Mouse (Mus musculus): ENCODE measurements at regions not wholly inside any gene's neighbourhood (a gene's known extent, or its start where the extent isn't known, plus 50 kb on each side); places are given as distances from the start of the nearest gene placed in this dataset.

DNA sequence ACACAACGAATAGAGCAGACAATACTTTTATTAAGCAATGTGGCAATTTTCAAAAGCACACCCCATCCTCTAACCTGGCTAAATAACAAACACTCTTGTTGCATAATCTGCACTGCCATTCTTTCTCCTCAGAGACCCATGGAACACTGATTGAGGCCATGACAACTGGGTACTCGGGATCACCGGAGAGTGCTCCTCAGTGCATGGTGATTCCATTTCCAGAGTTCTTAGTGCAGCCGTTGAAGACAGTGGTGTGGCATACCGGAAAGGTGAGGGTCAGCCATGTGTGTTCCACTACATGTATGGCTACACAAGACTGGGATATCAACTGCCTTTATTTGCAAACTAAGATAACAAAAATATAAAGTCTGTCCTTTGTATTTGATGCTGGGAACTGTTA lies 264.4 kb downstream of the Btg1 start:
- Histone ChIP-seq H3K27me3 (ENCODE audit: insufficient read depth, low read length) (no peaks in the 10 kb centered on the region), H3K4me3 (ENCODE audit: low read depth, low read length) (no peak overlapping the region), H3K27ac (ENCODE audit: low read depth, low read length) (no peak overlapping the region), H3K9me3 (ENCODE audit: low read length) (no peaks in the 10 kb centered on the region), H3K4me2 (ENCODE audit: low read depth, low read length, poor library complexity, severe bottlenecking) (no peak overlapping the region), H3K36me3 (ENCODE audit: insufficient read depth, low read length) (no peaks in the 10 kb centered on the region), H3K4me1 (ENCODE audit: insufficient read depth, low read length) (no peaks in the 10 kb centered on the region), H3K9ac (replicated peaks; ENCODE audit: low read length, poor library complexity, severe bottlenecking) (no peak overlapping the region)
- WGBS: 52% methylated on average over 5 of the region's 5 CpGs
- no peak for ATAC-seq (ENCODE audit: low FRiP score)
- TF ChIP-seq CTCF (IDR thresholded peaks at IDR 0.05): no peak
- DNase-seq (ENCODE audit: low spot score): no peak

DNA sequence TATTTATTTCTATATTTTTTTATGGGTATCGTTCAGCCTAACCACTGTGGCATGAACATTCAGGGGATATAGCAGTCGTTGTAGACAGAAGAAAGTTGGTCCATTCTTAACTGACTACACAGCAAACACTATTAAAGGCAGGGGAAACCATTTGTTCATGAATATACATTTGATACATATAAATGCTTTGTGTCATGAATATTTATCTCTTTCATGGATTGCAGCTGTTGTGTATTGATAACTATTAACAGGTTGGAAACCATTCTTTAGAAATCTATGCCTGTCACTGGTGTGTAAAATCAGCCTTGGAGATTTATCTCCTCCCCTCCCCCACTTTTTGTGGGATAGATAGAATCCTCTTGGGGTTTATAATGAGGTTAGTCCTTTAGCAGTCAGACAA lies 264.9 kb downstream of the Btg1 start:
- TF ChIP-seq CTCF (IDR thresholded peaks at IDR 0.05): no peak
- Histone ChIP-seq H3K4me3 (ENCODE audit: low read depth, low read length) (no peak overlapping the region), H3K27ac (ENCODE audit: low read depth, low read length) (no peak overlapping the region), H3K9ac (replicated peaks; ENCODE audit: low read length, poor library complexity, severe bottlenecking) (no peak overlapping the region), H3K4me1 (ENCODE audit: insufficient read depth, low read length) (no peaks in the 10 kb centered on the region), H3K36me3 (ENCODE audit: insufficient read depth, low read length) (no peaks in the 10 kb centered on the region), H3K4me2 (ENCODE audit: low read depth, low read length, poor library complexity, severe bottlenecking) (no peak overlapping the region), H3K9me3 (ENCODE audit: low read length) (no peaks in the 10 kb centered on the region), H3K27me3 (ENCODE audit: insufficient read depth, low read length) (no peaks in the 10 kb centered on the region)
- ATAC-seq (ENCODE audit: low FRiP score) (no peak), DNase-seq (ENCODE audit: low spot score) (no peak)
- 19% methylated on average over 2 of the region's 2 CpGs for WGBS

DNA sequence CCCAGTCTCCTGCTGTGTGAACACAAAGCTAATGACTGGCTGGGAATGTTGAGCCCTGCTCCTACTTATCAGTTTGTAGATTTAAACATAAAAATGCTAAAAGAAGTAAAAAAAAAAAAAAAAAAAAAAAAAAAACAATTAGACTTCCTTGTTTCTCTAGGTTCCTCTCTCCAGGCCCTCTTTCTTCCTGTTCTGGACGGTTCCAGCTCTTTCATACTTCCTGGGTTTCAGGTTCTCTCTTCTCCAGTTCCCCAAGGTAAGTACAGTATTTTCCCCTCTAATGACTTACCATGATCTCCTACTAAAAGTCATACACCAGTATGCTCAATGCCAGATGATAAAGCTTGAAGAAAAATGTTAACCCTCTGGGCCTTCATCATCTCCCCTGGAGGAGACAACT lies 284.3 kb downstream of the Btg1 start:
- H3K4me1 ChIP-seq (ENCODE audit: insufficient read depth, low read length): no peaks in the 10 kb centered on the region
- ATAC-seq (ENCODE audit: low FRiP score): no peak
- H3K27me3 ChIP-seq (ENCODE audit: insufficient read depth, low read length): no peaks in the 10 kb centered on the region
- DNase-seq (ENCODE audit: low spot score): no peak
- no peaks in the 10 kb centered on the region for H3K36me3 ChIP-seq (ENCODE audit: insufficient read depth, low read length)
- no peaks in the 10 kb centered on the region for H3K9me3 ChIP-seq (ENCODE audit: low read length)
- H3K4me3 ChIP-seq (ENCODE audit: low read depth, low read length): no peak overlapping the region
- 79% methylated on average over 1 of the region's 1 CpGs for WGBS
- TF ChIP-seq CTCF (IDR thresholded peaks at IDR 0.05): no peak
- no peak overlapping the region for H3K27ac ChIP-seq (ENCODE audit: low read depth, low read length)
- H3K4me2 ChIP-seq (ENCODE audit: low read depth, low read length, poor library complexity, severe bottlenecking): no peak overlapping the region
- H3K9ac ChIP-seq (replicated peaks; ENCODE audit: low read length, poor library complexity, severe bottlenecking): no peak overlapping the region

DNA sequence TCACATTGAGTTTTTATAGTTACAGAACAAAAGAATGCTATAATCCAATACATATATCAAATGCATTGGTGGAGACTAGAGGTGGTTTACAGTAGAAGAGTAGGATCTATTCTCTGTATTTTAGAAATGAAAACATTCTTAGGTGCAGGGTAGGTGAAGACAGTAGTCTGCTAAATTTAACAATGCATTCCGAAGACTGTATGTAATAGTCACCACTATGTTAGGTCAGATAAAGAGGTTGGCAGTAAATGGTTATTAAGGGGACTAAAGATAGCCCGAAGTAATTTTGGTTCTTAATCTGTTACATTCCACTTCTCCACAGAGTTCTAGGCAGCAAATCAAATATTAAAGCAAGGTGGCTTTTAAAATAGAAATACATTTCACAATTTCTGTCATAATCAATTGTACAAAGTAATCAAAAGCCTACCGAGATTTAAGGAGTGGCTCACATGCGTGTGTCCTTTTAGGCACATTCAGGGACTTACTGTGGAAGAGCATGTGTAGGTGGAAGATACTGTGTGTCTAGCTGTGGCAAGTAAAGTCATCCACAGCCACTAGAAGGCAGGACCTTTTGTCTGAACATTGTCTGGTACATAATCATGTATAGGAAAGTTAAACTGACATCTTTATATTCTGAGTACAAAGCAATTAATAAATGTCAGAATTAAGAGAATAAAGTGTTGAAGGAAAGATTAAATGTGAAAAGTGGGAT lies 288.4 kb downstream of the Btg1 start:
- H3K4me3 ChIP-seq (ENCODE audit: low read depth, low read length): no peak overlapping the region
- no peaks in the 10 kb centered on the region for H3K27me3 ChIP-seq (ENCODE audit: insufficient read depth, low read length)
- TF ChIP-seq CTCF (IDR thresholded peaks at IDR 0.05): no peak
- no peaks in the 10 kb centered on the region for H3K36me3 ChIP-seq (ENCODE audit: insufficient read depth, low read length)
- no peak overlapping the region for H3K4me2 ChIP-seq (ENCODE audit: low read depth, low read length, poor library complexity, severe bottlenecking)
- DNase-seq (ENCODE audit: low spot score) (no peak), ATAC-seq (ENCODE audit: low FRiP score) (no peak)
- no peak overlapping the region for H3K9ac ChIP-seq (replicated peaks; ENCODE audit: low read length, poor library complexity, severe bottlenecking)
- WGBS: 90% methylated on average over 4 of the region's 4 CpGs
- H3K27ac ChIP-seq (ENCODE audit: low read depth, low read length): no peak overlapping the region
- H3K4me1 ChIP-seq (ENCODE audit: insufficient read depth, low read length): no peaks in the 10 kb centered on the region
- H3K9me3 ChIP-seq (ENCODE audit: low read length): no peaks in the 10 kb centered on the region

DNA sequence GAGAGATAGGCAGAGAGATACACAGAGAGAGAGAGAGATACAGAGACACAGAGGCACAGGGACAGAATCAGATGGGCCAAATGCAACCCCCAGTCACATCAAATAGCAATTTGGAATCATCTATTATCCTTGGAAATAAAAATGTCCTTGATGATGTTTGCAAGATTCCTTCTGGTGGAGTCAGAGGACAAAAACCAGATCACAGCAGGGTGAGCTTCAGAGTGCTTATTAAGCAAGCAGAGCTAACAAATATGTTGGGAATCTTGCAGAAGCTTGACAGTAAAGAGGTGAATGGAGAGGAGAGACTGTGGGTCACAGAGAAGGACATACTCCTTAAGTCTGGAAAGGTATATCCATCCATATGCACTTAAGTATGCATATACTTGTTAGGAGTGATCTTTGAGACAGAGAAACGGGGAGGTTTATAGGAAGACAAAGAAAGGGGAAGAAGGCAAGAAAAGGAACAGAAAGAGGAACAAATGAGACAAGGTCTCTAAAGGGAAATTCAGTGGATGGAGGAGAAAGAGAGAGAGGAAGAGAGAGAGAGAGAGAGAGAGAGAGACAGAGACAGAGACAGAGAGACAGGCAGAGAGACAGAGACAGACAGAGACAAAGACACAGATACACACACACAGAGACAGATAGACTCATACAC lies 293.0 kb downstream of the Btg1 start:
- Histone ChIP-seq H3K27ac (ENCODE audit: low read depth, low read length) (no peak overlapping the region), H3K36me3 (ENCODE audit: insufficient read depth, low read length) (no peaks in the 10 kb centered on the region), H3K4me3 (ENCODE audit: low read depth, low read length) (no peak overlapping the region), H3K9me3 (ENCODE audit: low read length) (peaks cover 5% of the 10 kb centered on the region; the same call in 1 of the 2 replicates), H3K4me2 (ENCODE audit: low read depth, low read length, poor library complexity, severe bottlenecking) (no peak overlapping the region), H3K4me1 (ENCODE audit: insufficient read depth, low read length) (no peaks in the 10 kb centered on the region), H3K9ac (replicated peaks; ENCODE audit: low read length, poor library complexity, severe bottlenecking) (no peak overlapping the region), H3K27me3 (ENCODE audit: insufficient read depth, low read length) (no peaks in the 10 kb centered on the region)
- WGBS: 73% methylated on average over 1 of the region's 1 CpGs
- ATAC-seq (ENCODE audit: low FRiP score) (no peak), DNase-seq (ENCODE audit: low spot score) (no peak)
- no peak for TF ChIP-seq CTCF (IDR thresholded peaks at IDR 0.05)

DNA sequence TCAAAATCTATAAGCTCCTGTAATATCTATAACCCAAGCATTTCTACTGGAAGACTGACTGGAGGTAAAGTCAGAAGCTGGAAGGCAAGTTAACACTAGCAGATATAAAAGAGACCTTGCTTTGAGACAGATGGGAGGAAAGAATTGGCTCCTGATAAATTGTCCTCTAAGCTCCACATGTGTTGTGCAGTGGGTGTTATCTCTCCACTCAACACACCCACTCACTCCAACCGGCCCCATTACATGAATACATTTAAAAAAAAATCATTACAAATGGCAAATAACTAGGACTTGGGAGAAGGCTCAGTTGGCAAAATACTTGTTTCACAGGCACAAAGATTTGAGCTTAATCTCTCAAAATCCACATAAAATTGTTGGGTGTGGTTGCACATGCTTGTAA lies 304.4 kb downstream of the Btg1 start:
- H3K9me3 ChIP-seq (ENCODE audit: low read length): no peaks in the 10 kb centered on the region; the same call in 1 of the 2 replicates
- H3K36me3 ChIP-seq (ENCODE audit: insufficient read depth, low read length): no peaks in the 10 kb centered on the region
- H3K27ac ChIP-seq (ENCODE audit: low read depth, low read length): no peak overlapping the region
- no peak overlapping the region for H3K4me2 ChIP-seq (ENCODE audit: low read depth, low read length, poor library complexity, severe bottlenecking)
- H3K27me3 ChIP-seq (ENCODE audit: insufficient read depth, low read length): no peaks in the 10 kb centered on the region
- no peak for ATAC-seq (ENCODE audit: low FRiP score)
- TF ChIP-seq CTCF (IDR thresholded peaks at IDR 0.05): no peak
- H3K9ac ChIP-seq (replicated peaks; ENCODE audit: low read length, poor library complexity, severe bottlenecking): no peak overlapping the region
- H3K4me3 ChIP-seq (ENCODE audit: low read depth, low read length): no peak overlapping the region
- H3K4me1 ChIP-seq (ENCODE audit: insufficient read depth, low read length): no peaks in the 10 kb centered on the region
- DNase-seq (ENCODE audit: low spot score): no peak
- 71% methylated on average over 1 of the region's 1 CpGs for WGBS

Data from midbrain, postnatal 0 days (tissue).